Mouse (Mus musculus) ZHBTc4 (cell line): ENCODE results near the gene Nr0b2.

ENCODE experiments used
- DNase-seq: peaks from one replicate; pipeline ENCODE4 v3.0.0-alpha.2; 2011; ENCODE audit warnings: low read depth, low spot score

Gene Nr0b2

DNA sequence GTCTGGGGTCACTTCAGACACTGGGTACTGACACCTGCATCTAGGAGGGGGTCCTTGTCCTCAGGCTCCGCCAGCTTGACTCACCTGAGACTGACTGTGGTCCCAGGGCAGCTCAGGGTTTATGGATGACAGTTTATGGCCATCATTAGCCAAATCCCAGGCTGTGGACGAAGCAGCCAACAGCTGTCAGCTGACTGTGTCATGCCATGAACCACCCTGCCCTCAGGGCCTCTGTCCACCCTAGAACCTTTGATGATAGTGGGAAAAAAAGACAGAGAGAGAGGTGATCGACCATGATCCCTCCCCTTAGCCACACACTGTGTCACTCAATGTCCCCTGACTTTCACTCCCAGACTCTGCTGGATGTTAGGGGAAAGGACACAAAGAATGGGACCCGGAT is 8.4 kb downstream of the Nr0b2 start:
- peak; percentile 79 for DNase-seq

GRCm38 (mm10) chr4:133563123-133563571 is 10.0 kb downstream of the Nr0b2 start:
- no peak for DNase-seq

GRCm38 (mm10) chr4:133567251-133567650 is 14.1 kb downstream of the Nr0b2 start:
- peak; percentile 75 for DNase-seq

DNA sequence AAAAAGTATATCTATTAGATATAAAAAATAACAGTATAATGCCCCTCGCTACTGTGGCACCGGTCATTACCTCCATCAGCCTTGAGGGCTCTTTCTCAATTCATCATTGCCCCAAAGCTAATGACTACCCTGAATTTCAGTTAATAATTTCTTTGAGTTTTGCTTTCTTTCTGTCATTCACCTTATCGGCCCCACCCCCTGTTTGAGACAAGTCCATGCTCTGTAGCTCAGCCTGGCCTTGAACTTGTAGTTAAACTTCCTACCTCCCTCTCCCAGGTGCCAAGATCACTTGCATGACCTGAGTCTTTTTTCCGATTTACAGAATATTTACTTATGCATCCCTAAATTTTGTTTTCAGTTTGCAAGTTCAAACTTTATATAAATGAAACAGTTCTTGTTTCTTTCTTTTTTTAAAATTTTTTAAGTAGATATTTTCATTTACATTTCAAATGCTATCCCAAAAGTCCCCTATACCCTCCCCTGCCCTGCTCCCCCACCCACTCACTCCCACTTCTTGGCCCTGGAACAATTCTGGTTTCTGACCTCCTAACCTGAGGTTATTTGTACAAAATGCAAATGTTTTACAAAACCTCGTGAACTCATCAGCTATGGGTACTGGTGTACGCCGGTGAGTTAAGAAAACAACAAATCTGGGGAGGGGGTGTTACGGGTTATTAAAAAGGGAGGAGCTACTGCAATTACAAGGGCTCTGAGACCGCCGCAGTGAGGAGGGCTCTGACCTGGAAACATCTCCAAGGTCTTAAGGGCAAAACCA is 16.3 kb downstream of the Nr0b2 start:
- no peak for DNase-seq

DNA sequence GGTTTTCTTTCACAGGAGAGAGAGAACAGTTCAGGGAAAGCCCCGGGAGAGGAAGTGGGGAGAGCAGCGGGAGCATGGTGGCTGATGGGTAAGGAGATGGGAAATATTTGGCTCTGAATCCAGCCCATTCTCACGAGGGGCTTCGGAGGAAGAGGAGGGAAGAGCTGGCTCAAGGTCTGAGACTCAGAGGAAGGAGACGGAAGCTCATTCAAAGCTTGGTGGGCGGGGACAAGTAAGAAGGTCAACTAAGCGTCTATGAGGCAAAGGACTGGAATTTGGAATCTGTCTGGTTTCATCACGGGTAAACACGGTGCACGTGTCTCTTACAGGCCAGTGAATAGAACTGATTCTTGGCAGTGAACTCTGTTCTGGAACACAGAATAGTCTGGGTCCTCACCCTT is 16.9 kb downstream of the Nr0b2 start:
- peak; percentile 83 for DNase-seq

DNA sequence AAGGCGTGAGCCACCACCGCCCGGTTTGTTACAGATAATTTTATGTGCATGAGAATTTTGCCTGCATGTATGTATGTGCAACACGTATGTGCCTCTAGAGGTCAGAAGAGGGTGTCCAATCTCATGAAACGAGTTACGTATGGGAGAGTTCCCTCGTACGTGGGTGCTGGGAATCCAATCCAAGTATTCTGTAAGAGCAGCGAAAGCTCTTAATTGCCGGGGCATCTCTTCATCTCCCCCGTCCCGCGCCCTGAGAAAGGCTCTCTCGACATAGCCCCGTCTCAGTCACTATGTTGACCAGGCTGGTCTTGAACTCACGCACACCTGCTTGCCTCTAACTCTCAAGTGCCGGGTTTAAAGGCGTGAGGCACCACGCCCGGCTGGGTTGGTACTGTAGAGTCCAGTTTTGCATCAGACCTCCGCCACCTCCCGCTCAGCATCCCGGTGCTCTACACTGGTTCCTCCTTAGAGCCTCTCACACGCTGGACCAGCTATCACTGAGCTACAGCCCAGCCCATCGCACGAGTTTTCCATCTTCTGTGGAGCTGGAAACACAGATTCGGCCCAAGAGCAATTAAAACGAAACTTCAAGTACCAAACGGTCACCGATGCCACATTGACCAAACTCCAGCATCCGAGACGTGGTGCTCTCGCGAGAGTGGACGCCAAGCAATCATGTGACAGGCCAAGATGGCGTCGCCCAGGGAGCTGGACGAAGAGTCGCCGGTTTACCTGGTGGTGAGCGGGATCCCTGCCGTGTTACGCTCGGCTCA is 21.1 kb downstream of the Nr0b2 start, which contains the start of gene Gpatch3:
TSS of gene Gpatch3 (plus strand) at position 676 of the 773 bp plus-strand sequence.
- DNase-seq: peak; percentile 95

DNA sequence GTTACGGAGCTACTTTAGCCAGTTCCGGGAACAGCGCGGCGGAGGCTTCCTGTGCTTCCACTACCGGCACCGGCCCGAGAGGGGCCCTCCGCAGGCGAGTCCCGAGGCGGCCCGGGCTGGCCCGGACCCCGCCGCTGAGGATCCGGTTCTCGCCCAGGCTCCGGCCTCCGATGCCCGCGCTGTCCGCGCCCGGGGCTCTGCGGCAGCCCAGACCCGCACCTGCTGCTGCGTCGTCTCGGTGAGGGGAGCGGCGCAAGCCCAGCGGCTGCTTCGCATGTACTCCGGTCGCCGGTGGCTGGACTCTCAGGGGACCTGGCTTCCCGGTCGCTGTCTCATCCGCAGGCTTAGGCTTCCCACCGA is 21.6 kb downstream of the Nr0b2 start:
- DNase-seq: peak; percentile 30

DNA sequence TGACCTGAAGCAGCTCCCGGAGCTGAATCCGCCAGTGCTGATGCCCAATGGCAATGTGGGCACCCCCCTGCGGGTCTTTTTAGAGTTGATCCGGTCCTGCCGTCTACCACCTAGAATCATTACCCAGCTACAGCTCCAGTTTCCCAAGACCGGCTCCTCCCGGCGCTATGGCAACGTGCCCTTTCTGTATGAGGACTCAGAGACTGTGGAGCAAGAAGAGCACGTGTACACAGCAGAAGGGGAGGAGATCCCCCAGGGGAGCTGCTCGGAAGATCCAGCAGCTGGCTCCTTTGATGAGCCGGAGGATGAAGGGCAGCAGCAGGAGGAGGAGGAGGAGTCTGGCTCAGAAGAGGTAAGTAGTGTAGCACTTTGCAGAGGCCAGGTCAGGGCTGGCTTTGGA is 24.8 kb downstream of the Nr0b2 start:
- peak; percentile 84 for DNase-seq

GRCm38 (mm10) chr4:133583690-133584058 is 30.5 kb downstream of the Nr0b2 start:
- no peak for DNase-seq

DNA sequence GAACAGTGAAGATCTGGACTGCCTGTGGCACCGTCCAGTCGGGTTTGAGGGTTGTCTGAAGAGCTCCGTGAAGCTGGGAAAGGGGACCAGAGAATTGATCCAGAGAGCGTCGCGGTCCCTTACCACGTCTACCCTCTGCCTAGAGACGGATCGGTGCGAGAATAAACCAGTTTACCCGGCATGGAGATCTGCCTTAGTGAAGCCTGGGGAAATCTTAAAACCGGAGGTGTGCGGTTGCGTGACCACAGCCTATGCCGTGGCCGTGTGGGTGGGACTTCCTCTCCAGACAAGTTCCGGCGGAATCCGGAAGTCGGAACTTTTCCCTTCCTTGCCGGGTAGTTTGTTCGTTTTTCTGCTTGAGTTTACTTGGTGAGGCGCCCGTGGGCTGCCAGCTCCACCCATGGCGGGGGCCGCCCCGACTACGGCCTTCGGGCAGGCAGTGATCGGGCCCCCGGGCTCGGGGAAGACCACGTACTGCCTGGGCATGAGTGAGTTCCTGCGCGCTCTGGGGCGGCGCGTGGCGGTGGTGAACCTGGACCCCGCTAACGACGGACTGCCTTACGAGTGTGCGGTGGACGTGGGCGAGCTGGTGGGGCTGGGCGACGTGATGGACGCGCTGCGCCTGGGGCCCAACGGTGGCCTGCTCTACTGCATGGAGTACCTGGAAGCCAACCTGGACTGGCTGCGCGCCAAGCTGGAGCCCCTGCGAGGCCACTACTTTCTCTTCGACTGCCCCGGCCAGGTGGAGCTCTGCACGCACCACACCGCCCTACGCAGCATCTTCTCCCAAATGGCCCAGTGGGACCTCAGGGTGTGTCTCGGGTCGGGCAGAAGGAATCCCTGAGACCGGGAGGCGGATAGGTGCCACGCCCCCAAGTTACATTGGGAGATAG is 31.1 kb downstream of the Nr0b2 start, which contains the start of gene Gpn2:
TSS of gene Gpn2 (plus strand) at position 304 of the 893 bp plus-strand sequence.
- peak; percentile 94 for DNase-seq

- peak; percentile 66 for DNase-seq
Observed at GRCm38 (mm10) chr4:133592570-133592969, 39.4 kb downstream of the Nr0b2 start.

GRCm38 (mm10) chr4:133595538-133595937 is 42.4 kb downstream of the Nr0b2 start:
- no peak for DNase-seq

DNA sequence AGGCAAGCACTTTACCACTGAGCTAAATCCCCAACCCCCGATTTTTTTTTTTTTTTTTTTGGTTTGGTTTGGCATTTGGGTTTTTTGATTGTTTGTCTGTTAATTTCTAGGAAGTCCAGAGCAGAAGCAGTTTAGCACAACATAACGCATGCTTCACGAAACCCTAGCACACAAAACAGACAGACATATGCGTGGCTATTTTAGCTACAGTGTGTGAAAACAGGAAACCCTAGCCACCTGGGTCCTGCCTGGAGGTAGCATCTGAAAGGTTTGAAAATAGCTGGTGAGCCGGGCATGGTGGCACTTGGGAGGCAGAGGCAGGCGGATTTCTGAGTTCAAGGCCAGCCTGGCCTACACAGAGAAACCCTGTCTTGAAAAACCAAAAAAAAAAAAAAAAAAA is 42.9 kb downstream of the Nr0b2 start:
- no peak for DNase-seq

DNA sequence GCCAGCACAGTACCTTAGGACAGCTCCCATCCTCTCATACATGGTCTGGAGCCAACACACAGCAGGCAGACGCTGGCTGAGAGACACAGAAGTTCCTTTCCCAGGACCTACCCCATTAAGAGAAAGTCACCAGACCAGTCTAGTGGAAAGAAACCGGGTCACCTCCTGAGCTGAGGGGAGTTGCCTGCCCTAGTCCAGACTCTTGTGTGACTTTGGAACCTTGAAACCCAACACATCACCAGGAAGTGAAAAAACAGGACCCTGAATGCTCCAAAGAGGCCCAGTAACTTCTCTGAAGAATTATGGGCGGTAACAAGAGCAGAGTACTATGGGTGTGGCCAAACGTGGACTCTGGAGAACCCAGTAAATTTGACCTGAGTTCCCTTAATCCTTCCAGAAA is 45.4 kb downstream of the Nr0b2 start:
- peak; percentile 66 for DNase-seq

- no peak for DNase-seq
Observed at GRCm38 (mm10) chr4:133599116-133599515, 45.9 kb downstream of the Nr0b2 start.

DNA sequence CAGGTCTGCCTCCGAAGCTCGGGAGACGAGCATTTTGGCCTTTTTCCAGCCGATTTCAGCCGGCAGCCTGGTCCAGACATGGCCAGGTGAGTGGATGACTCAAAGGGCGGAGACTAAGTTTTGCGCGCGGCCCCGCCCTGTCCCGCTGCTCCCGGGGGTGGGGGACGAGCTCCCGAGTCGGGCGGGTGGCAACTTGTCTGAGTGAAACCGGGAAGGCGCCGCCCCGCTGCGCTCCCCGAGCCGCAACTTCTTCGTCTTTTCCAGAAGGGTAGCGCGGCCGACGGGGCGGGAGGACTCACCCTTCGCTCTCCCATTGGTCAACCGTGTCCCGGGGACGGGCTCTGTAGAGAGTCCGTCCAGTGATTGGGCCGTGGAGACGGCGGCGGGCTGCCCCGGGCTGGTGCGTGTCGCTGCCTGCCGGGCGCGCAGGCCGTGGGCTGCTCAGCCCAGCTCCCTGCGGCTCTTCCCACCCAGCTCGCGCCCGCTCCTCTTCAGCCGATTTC is 46.4 kb downstream of the Nr0b2 start:
- DNase-seq: peak; percentile 92

DNA sequence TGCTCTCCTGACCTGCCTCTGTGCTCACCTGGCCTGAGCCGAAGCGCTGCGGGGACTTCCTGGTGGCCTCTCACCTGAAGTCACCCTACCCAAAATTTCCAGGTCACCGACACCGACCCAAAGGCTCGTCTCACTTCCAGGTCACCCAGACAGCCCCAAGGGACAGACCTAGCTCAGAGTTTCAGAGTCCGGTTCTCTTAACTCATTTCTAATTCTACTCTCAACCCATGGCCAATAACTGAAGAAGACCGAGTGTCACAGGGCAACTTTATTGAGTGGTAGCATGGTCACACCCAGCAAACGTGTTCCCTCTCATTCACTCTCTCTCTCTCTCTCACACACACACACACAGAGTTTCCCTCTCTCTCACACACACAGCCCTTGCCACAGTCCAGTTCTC is 47.1 kb downstream of the Nr0b2 start:
- DNase-seq: no peak

DNA sequence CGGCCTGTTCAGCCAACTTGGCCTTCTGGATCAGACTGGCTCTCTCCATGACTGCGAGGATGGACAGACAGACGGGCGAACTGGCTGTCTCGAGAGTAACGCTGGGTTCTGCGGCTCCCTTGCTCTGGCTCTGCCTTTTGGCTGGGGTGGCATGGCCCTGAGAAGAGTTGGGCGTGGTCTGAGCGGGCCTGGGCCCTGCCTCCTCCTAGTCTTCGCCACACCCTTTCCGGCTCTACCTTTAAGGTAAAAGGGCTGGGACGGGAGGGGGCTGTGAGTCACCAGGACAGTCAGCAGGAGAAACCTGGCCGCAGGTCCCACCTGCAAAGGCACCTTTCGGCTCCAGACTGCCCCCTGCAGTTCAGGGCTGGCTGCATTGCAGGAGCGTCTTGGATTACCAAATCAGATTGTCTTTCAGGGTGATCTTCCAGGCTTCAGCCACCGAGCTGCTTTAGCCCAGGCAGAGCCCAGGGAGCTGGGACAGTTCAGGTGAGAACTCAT is 48.6 kb downstream of the Nr0b2 start, which contains the start of gene Sfn:
TSS of gene Sfn (minus strand) at position 448 of the 498 bp plus-strand sequence.
- peak; percentile 86 for DNase-seq

- no peak for DNase-seq
Observed at GRCm38 (mm10) chr4:133603056-133603455, 49.9 kb downstream of the Nr0b2 start.

DNA sequence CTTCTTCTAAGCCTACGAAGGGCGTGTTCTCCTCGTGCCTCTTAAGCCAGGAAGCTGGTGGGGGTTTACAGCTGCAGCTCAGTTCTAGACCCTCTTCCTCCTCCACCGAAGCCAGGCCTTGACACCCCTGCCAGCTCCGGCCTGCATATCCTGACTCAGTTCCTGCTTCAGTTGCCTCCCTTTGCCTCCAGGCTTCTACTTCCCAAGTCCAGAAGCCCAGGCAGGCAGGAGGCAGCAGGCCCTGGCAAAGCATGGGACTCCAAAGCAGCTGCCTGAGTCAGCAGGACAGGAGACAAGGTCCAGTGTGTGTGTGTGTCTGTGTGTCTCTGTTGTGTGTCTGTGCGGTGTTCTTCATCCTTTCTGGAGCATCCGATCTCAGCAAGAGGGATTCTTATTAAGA is 51.0 kb downstream of the Nr0b2 start:
- DNase-seq: no peak

DNA sequence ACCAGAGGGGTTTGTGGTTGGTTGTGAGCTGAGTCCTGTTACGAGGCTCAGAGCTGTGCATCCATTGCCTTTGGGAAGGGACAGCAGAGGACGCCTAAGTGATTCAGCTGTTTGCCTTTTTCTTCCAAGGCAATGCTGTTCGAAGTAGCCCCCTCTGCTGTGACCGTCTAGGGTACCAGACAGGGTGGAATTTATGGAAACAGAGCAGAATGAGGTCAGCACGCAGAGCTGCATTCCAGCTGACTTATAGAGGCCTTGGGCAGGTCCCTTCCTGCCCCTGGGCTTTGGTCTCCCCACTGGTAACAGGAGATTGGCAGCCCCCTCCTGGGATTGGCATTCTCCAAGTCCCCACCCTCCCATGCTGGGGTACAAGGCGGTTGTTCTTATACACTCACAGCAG is 51.7 kb downstream of the Nr0b2 start:
- DNase-seq: no peak
